Mouse (Mus musculus) ES-E14 (cell line): ENCODE measurements around the gene Ctc1. TPM values are rescaled to one million over a fixed set of nuclear protein-coding genes. Genes with fewer than 3 reads are reported as not detected.

Experiments used
- DNase-seq: peaks from one replicate; pipeline ENCODE4 v3.0.0-alpha.2; 2013; ENCODE audit warnings: low read depth, low spot score
- H3K27ac ChIP-seq: 2 replicates; pipeline ENCODE4 v1.5.1; 2012; ENCODE audit warnings: low read depth, mild to moderate bottlenecking, low read length, moderate library complexity, mixed read lengths; ENCODE audit not compliant: poor library complexity, insufficient read depth, severe bottlenecking
- H3K36me3 ChIP-seq: 2 replicates; pipeline ENCODE4 v1.6.1; 2012; ENCODE audit warnings: mild to moderate bottlenecking, low read length, moderate library complexity, mixed read lengths; ENCODE audit not compliant: control insufficient read depth, poor library complexity, insufficient read depth, severe bottlenecking
- H3K4me1 ChIP-seq, 2 experiments: fragments of 150-350 bp in 1 of 2; sonication (generic) in 1 of 2; 2 replicates each; pipeline ENCODE4 v1.6.1; 2012; ENCODE audit warnings: low read length in 2 of 2, mild to moderate bottlenecking in 1 of 2, mixed read lengths in 1 of 2; ENCODE audit not compliant: control insufficient read depth in 2 of 2, insufficient read depth in 2 of 2, poor library complexity in 1 of 2
- H3K4me3 ChIP-seq, 2 experiments: fragments of 150-350 bp in 1 of 2; sonication (generic) in 1 of 2; 2 replicates each; pipeline ENCODE4 v1.5.1; 2012; ENCODE audit warnings: low read length in 2 of 2, low read depth in 1 of 2, mild to moderate bottlenecking in 1 of 2, mixed read lengths in 1 of 2; ENCODE audit not compliant: insufficient read depth in 1 of 2, poor library complexity in 1 of 2, severe bottlenecking in 1 of 2
- H3K9ac ChIP-seq: 2 replicates; pipeline ENCODE4 v1.6.1; 2012; ENCODE audit warnings: low read depth, mild to moderate bottlenecking, low read length, mixed read lengths; ENCODE audit not compliant: poor library complexity, insufficient read depth, severe bottlenecking
- H3K9me3 ChIP-seq: fragments of 150-350 bp; sonication (generic); 2 replicates; pipeline ENCODE4 v1.6.1; 2012; ENCODE audit warnings: low read depth, mild to moderate bottlenecking, low read length; ENCODE audit not compliant: control insufficient read depth, insufficient read depth
- CHD2 ChIP-seq: IDR thresholded peaks from 2 replicates; pipeline ENCODE4 v1.6.1; 2014; ENCODE audit warnings: mild to moderate bottlenecking, low read depth, low read length, inconsistent platforms
- HCFC1 ChIP-seq: IDR thresholded peaks from 2 replicates; pipeline ENCODE4 v1.6.1; 2012; ENCODE audit warnings: low read length, inconsistent platforms, borderline replicate concordance; ENCODE audit not compliant: insufficient read depth
- MAFK ChIP-seq: IDR thresholded peaks from 2 replicates; pipeline ENCODE4 v1.6.1; 2014; ENCODE audit warnings: mild to moderate bottlenecking, low read depth, low read length, inconsistent platforms; ENCODE audit not compliant: insufficient read depth
- ZC3H11A ChIP-seq: IDR thresholded peaks from 2 replicates; pipeline ENCODE4 v1.6.1; 2012; ENCODE audit warnings: low read depth, mild to moderate bottlenecking, inconsistent platforms, low read length, borderline replicate concordance
- ZNF384 ChIP-seq: IDR thresholded peaks from 2 replicates; pipeline ENCODE4 v1.6.1; 2012; ENCODE audit warnings: low read depth, low read length, inconsistent platforms
- in situ Hi-C, 2 experiments: fragments of 600-800 bp; cut with MboI; formaldehyde crosslinking; loops; one replicate each; pipeline ENCODE4 v1.15.1; 2025; ENCODE audit warnings: low sequenced_read_pairs in 2 of 2, inconsistent platforms in 1 of 2; ENCODE audit not compliant: unreplicated experiment in 2 of 2
- total RNA-seq: library from RNA; depleted of rRNA; stranded (reverse); fragments of 300-350 nt; gene quantifications from 2 replicates; pipeline ENCODE4 v1.2.3, GENCODE M21; 2012

Gene Ctc1
- total RNA-seq, 1 experiment = 50.9 TPM

GRCm38 (mm10) chr11:69037231-69038061, 21.7 kb downstream of the Ctc1 start:
- H3K27ac ChIP-seq = peak overlapping the region; percentile 59
- H3K4me3 ChIP-seq = peak overlapping the region; percentile 71 to 88
- H3K9ac ChIP-seq = peak overlapping the region; percentile 81
- no peak for TF ChIP-seq ZNF384
- TF ChIP-seq MAFK = peak; percentile 91
- no peak for TF ChIP-seq CHD2
- no peak for TF ChIP-seq ZC3H11A
- no peak for TF ChIP-seq HCFC1
- peaks cover 25% of the 10 kb centered on the region for H3K36me3 ChIP-seq
- DNase-seq = peak; percentile 75
- in situ Hi-C loops = no loop called here
- peaks cover 1 to 20% of the 10 kb centered on the region in 2 experiments; a peak in 2 of 4 replicates for H3K4me1 ChIP-seq
- no peaks in the 10 kb centered on the region for H3K9me3 ChIP-seq

- Histone ChIP-seq H3K9ac (no peak overlapping the region), H3K36me3 (peaks cover 23% of the 10 kb centered on the region), H3K4me1 (peaks cover 1 to 20% of the 10 kb centered on the region in 2 experiments; a peak in 2 of 4 replicates), H3K9me3 (no peaks in the 10 kb centered on the region), H3K27ac (no peak overlapping the region), H3K4me3 (no peak overlapping the region)
- no peak for DNase-seq
- TF ChIP-seq ZC3H11A (no peak), ZNF384 (no peak), HCFC1 (no peak), MAFK (no peak), CHD2 (no peak)
- in situ Hi-C loops = no loop called here
Measured at GRCm38 (mm10) chr11:69038173-69038572, 22.5 kb downstream of the Ctc1 start.

GRCm38 (mm10) chr11:69045531-69046394, 30.1 kb downstream of the Ctc1 start, which contains the start of gene Aurkb:
Aurkb (plus strand) TSS chr11:69045647.
- peak within 1 kb of the TSS; percentile 89 for H3K9ac ChIP-seq
- H3K9me3 ChIP-seq = no peaks in the 10 kb centered on the region
- H3K36me3 ChIP-seq = peaks cover 26% of the 10 kb centered on the region
- peak within 1 kb of the TSS; percentile 63 for H3K27ac ChIP-seq
- peaks cover 0 to 9% of the 10 kb centered on the region in 2 experiments; a peak in 3 of 4 replicates for H3K4me1 ChIP-seq
- H3K4me3 ChIP-seq = peak within 1 kb of the TSS; percentile 82 to 84
- in situ Hi-C loops = no loop called here
- TF ChIP-seq ZC3H11A = no peak
- TF ChIP-seq ZNF384 = no peak
- no peak for TF ChIP-seq MAFK
- TF ChIP-seq CHD2 = peak; percentile 62; the same call in 1 of the 2 replicates
- peak; percentile 48; the same call in 1 of the 2 replicates for TF ChIP-seq HCFC1
- peak; percentile 75 for DNase-seq

GRCm38 (mm10) chr11:69046395-69046774, 30.7 kb downstream of the Ctc1 start:
- Histone ChIP-seq H3K9me3 (no peaks in the 10 kb centered on the region), H3K36me3 (peaks cover 30% of the 10 kb centered on the region), H3K4me1 (peaks cover 0 to 9% of the 10 kb centered on the region in 2 experiments; a peak in 3 of 4 replicates), H3K27ac (no peak overlapping the region), H3K9ac (peak overlapping the region; percentile 89), H3K4me3 (peak overlapping the region; percentile 82 to 84)
- DNase-seq = no peak
- in situ Hi-C loops = no loop called here
- TF ChIP-seq MAFK (no peak), CHD2 (no peak), HCFC1 (no peak), ZNF384 (no peak), ZC3H11A (no peak)
